Mouse (Mus musculus) olfactory bulb, adult 2 months (tissue): ENCODE results near the gene Trim65.
"Not testable (repeated sequence)": the region's sequence is repeated elsewhere in the genome, so short reads cannot be mapped to it uniquely, and the experiment has no call there.

Experiments used
- CTCF ChIP-seq: fragments of 200-500 bp; IDR thresholded peaks from 2 replicates; pipeline ENCODE4 v1.5.1; 2012; ENCODE audit warnings: low read depth, mild to moderate bottlenecking, low read length, moderate library complexity; ENCODE audit not compliant: insufficient read depth
- POLR2A ChIP-seq: fragments of 200-500 bp; IDR thresholded peaks from 2 replicates; pipeline ENCODE4 v1.6.1; 2012; ENCODE audit warnings: mild to moderate bottlenecking, low read depth, low read length, moderate library complexity; ENCODE audit not compliant: insufficient read depth

GRCm38 (mm10) chr11:116121731-116122245 is 9.1 kb downstream of the Trim65 start:
- TF ChIP-seq POLR2A, CTCF: not testable (repeated sequence)
